Mouse (Mus musculus): ENCODE measurements around the gene Kat6b. TPM values are rescaled to one million over a fixed set of nuclear protein-coding genes. Genes with fewer than 3 reads are reported as not detected.

Gene Kat6b
- polyA plus RNA-seq, 1 experiment from 2014 or later, result 22.0 TPM

DNA sequence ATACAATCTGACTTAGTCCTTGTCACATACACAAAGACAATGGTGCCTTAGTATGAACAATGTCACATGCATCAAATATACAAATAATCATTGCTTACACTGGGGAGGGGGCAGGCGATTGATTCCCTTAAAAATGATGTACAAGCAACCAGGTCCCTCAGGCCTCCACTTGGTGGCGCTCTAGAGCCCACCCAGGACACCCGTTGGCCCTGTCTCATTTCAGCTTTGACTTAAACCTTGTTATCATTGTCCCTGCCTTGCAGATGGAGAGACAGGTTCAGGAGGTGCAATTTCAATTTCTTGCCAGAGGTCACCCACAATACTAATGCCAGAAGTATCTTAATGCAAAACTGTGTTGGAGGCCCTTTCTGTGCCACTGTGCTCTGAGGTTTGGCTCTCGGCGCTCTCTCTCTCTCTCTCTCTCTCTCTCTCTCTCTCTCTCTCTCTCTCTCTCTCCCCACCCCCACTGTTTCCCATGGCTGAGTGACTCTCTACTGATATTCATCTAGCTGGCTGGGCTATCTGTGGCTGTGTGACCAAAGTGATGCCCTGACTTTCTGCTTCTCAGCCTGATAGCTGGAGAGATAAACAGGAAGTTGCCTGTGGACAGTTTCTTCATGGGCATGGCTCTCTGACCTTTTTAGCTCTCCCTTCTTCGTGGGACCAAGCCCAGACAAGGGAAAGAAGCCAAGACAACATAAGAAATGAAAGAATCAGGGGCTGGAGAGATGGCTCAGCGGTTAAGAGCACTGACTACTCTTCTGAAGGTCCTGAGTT, 197.5 kb downstream of the Kat6b start:
- no peak overlapping the region for H3K4me3 ChIP-seq (ENCODE audit: low read length)
- H3K27ac ChIP-seq (ENCODE audit: low read depth, low read length), result no peak overlapping the region
- no peak overlapping the region for H3K9ac ChIP-seq (ENCODE audit: low read depth, low read length)
- no peak for ATAC-seq (ENCODE audit: low FRiP score, low TSS enrichment)
- 47% methylated on average over 7 of the region's 7 CpGs for WGBS
- H3K9me3 ChIP-seq (ENCODE audit: control insufficient read depth, low read length), result no peaks in the 10 kb centered on the region
- H3K27me3 ChIP-seq (ENCODE audit: control insufficient read depth, insufficient read depth, low read length), result no peaks in the 10 kb centered on the region
- peaks cover 16% of the 10 kb centered on the region for H3K4me1 ChIP-seq (ENCODE audit: control insufficient read depth, insufficient read depth, low read length)
- no peaks in the 10 kb centered on the region for H3K36me3 ChIP-seq (ENCODE audit: control insufficient read depth, insufficient read depth, low read length)
- H3K4me2 ChIP-seq (replicated peaks; ENCODE audit: low read depth, low read length), result no peak overlapping the region

DNA sequence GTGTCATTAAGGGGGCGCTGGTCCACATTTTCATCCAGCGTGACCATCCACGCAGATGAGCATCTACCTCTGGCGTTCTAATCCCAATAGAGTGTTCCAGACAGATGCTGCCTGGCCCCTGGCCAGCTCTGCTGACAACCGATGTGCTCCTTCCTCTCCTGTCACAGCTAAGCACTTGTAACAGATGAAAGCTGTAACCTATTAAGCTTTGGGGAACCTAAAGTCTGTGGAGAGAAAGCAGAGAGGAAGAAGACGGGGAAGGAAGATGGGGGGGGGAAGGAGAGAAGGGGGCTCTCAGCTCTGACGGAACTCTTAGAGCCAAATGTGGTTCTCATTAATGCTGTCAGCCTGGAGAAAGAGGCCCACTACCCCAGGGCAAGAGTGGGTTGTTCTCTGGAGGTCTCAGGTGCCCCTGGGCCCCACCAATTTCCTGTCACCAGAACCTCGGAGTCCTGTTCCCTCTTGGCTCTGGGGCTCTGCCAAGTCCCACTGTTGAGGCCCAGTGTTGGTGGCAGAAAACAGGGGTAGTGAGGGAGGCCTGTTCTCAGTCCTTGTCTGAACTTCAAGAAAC, 198.5 kb downstream of the Kat6b start:
- peaks cover 16% of the 10 kb centered on the region for H3K4me1 ChIP-seq (ENCODE audit: control insufficient read depth, insufficient read depth, low read length)
- H3K36me3 ChIP-seq (ENCODE audit: control insufficient read depth, insufficient read depth, low read length), result no peaks in the 10 kb centered on the region
- ATAC-seq (ENCODE audit: low FRiP score, low TSS enrichment), result peak; percentile 3; the same call in 1 of the 2 replicates
- no peaks in the 10 kb centered on the region for H3K9me3 ChIP-seq (ENCODE audit: control insufficient read depth, low read length)
- no peak overlapping the region for H3K4me3 ChIP-seq (ENCODE audit: low read length)
- H3K27me3 ChIP-seq (ENCODE audit: control insufficient read depth, insufficient read depth, low read length), result no peaks in the 10 kb centered on the region
- no peak overlapping the region for H3K4me2 ChIP-seq (replicated peaks; ENCODE audit: low read depth, low read length)
- no peak overlapping the region for H3K9ac ChIP-seq (ENCODE audit: low read depth, low read length)
- WGBS, result 31% methylated on average over 8 of the region's 8 CpGs
- no peak overlapping the region for H3K27ac ChIP-seq (ENCODE audit: low read depth, low read length)

- Histone ChIP-seq H3K27ac (ENCODE audit: low read depth, low read length) (no peak overlapping the region), H3K4me2 (replicated peaks; ENCODE audit: low read depth, low read length) (peak overlapping the region; percentile 39), H3K4me3 (ENCODE audit: low read length) (no peak overlapping the region), H3K36me3 (ENCODE audit: control insufficient read depth, insufficient read depth, low read length) (no peaks in the 10 kb centered on the region), H3K9ac (ENCODE audit: low read depth, low read length) (no peak overlapping the region), H3K27me3 (ENCODE audit: control insufficient read depth, insufficient read depth, low read length) (0 out of 2 replicates have a peak, but pooled peaks cover 3% of the 10 kb centered on the region), H3K4me1 (ENCODE audit: control insufficient read depth, insufficient read depth, low read length) (peaks cover 26% of the 10 kb centered on the region), H3K9me3 (ENCODE audit: control insufficient read depth, low read length) (no peaks in the 10 kb centered on the region)
- 2% methylated on average over 9 of the region's 9 CpGs for WGBS
- ATAC-seq (ENCODE audit: low FRiP score, low TSS enrichment), result peak; percentile 68; the same call in 1 of the 2 replicates
Observed at GRCm38 (mm10) chr14:21682681-21683129, 201.5 kb downstream of the Kat6b start.

GRCm38 (mm10) chr14:21683834-21684233, 202.6 kb downstream of the Kat6b start:
- Histone ChIP-seq H3K4me3 (ENCODE audit: low read length) (no peak overlapping the region), H3K36me3 (ENCODE audit: control insufficient read depth, insufficient read depth, low read length) (no peaks in the 10 kb centered on the region), H3K4me2 (replicated peaks; ENCODE audit: low read depth, low read length) (no peak overlapping the region), H3K4me1 (ENCODE audit: control insufficient read depth, insufficient read depth, low read length) (peaks cover 26% of the 10 kb centered on the region), H3K9me3 (ENCODE audit: control insufficient read depth, low read length) (no peaks in the 10 kb centered on the region), H3K27ac (ENCODE audit: low read depth, low read length) (no peak overlapping the region), H3K27me3 (ENCODE audit: control insufficient read depth, insufficient read depth, low read length) (0 out of 2 replicates have a peak, but pooled peaks cover 3% of the 10 kb centered on the region), H3K9ac (ENCODE audit: low read depth, low read length) (no peak overlapping the region)
- 83% methylated on average over 4 of the region's 4 CpGs for WGBS
- no peak for ATAC-seq (ENCODE audit: low FRiP score, low TSS enrichment)

DNA sequence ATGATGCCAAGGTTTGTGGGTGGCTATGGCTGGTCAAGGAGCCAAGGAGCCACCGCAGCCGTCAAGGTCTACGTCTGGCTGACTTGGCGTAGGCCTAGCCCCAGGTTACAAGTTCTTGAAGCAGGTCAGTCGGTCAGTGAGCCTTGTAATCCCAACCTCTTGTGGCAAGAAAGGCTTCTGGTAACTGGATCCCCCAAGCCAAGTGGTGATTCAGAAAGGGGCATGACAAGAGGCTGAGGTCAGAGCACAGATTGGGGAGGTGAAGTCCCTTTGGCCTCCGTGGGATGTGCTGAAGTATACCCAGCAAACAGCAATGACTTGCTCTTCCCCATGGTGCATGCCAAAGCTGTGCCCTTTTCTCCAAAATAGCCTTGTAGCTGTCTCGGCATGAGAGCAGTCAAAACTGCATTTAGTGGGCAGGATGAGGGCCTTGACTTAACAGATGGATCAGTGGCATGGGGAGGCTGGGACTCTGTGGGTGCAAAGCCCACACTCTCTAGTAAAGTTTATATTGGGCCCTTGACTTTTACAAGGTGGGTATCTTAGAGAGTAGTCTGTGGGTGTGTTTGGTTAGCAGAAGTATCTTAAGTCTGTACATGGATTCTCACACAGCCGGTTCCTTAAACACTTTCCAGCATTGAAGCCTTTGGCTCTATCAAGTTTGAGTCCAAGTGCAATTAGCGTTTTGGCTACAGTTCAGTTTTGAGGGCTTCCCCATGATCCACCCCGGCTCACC, 204.3 kb downstream of the Kat6b start:
- Histone ChIP-seq H3K4me3 (ENCODE audit: low read length) (no peak overlapping the region), H3K9ac (ENCODE audit: low read depth, low read length) (no peak overlapping the region), H3K9me3 (ENCODE audit: control insufficient read depth, low read length) (no peaks in the 10 kb centered on the region), H3K4me2 (replicated peaks; ENCODE audit: low read depth, low read length) (no peak overlapping the region), H3K27me3 (ENCODE audit: control insufficient read depth, insufficient read depth, low read length) (0 out of 2 replicates have a peak, but pooled peaks cover 3% of the 10 kb centered on the region), H3K27ac (ENCODE audit: low read depth, low read length) (no peak overlapping the region), H3K36me3 (ENCODE audit: control insufficient read depth, insufficient read depth, low read length) (no peaks in the 10 kb centered on the region), H3K4me1 (ENCODE audit: control insufficient read depth, insufficient read depth, low read length) (peaks cover 16% of the 10 kb centered on the region)
- WGBS, result 74% methylated on average over 10 of the region's 10 CpGs
- ATAC-seq (ENCODE audit: low FRiP score, low TSS enrichment), result no peak

DNA sequence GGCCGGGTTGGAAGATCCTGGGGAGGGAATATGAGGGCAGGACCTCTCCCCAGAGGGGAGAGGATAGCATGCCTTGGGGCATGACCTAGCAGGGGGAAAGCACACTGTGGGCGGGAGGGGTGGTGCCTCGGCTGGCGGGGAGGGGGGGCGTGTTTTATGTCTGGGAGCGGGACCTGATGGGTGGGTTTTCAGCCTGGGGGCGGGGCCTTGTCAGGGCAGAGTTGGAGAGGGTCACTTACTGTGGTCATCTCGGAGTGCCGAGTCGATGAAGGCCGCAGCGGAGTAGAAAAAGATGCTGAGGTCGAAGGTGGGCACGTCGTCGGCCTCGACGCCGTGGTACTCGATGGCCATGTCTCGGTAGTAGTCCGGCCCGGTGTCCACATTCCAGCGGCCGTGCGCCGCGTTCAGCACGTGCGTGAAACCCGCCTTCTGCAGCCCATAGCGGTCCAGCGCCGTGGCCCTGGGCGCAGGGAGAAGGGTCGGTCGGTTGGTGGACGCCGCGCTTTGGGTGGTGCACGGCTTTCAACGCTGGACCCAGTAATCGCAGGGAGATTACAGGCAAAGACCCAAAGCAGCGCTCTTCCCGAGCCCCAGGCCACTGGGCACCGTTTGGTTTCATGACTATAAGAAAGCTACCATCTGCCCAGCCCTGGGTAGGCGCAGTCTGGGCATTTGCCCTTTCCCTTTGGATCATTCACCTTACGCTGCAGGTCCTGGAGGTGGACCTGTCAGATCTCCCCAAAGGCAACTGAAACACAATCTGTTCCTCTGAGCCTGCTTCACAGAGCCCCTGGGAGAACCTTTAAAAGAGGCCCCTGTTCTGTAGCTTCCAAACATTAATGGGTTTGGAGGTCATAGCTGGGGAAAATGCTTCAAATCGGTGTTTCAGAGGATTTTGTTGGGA, 205.4 kb downstream of the Kat6b start:
- H3K27me3 ChIP-seq (ENCODE audit: control insufficient read depth, insufficient read depth, low read length), result 0 out of 2 replicates have a peak, but pooled peaks cover 3% of the 10 kb centered on the region
- H3K36me3 ChIP-seq (ENCODE audit: control insufficient read depth, insufficient read depth, low read length), result no peaks in the 10 kb centered on the region
- 10% methylated on average over 48 of the region's 49 CpGs for WGBS
- peaks cover 16% of the 10 kb centered on the region for H3K4me1 ChIP-seq (ENCODE audit: control insufficient read depth, insufficient read depth, low read length)
- no peaks in the 10 kb centered on the region for H3K9me3 ChIP-seq (ENCODE audit: control insufficient read depth, low read length)
- H3K27ac ChIP-seq (ENCODE audit: low read depth, low read length), result no peak overlapping the region
- peak overlapping the region; percentile 28 for H3K9ac ChIP-seq (ENCODE audit: low read depth, low read length)
- H3K4me2 ChIP-seq (replicated peaks; ENCODE audit: low read depth, low read length), result peak overlapping the region; percentile 65
- ATAC-seq (ENCODE audit: low FRiP score, low TSS enrichment), result peak; percentile 58
- peak overlapping the region; percentile 39 for H3K4me3 ChIP-seq (ENCODE audit: low read length)

GRCm38 (mm10) chr14:21691070-21691469, 209.8 kb downstream of the Kat6b start:
- WGBS, result 77% methylated on average over 3 of the region's 3 CpGs
- Histone ChIP-seq H3K4me3 (ENCODE audit: low read length) (no peak overlapping the region), H3K36me3 (ENCODE audit: control insufficient read depth, insufficient read depth, low read length) (no peaks in the 10 kb centered on the region), H3K9ac (ENCODE audit: low read depth, low read length) (no peak overlapping the region), H3K4me1 (ENCODE audit: control insufficient read depth, insufficient read depth, low read length) (peaks cover 7% of the 10 kb centered on the region; the same call in 1 of the 2 replicates), H3K27ac (ENCODE audit: low read depth, low read length) (no peak overlapping the region), H3K4me2 (replicated peaks; ENCODE audit: low read depth, low read length) (no peak overlapping the region), H3K9me3 (ENCODE audit: control insufficient read depth, low read length) (peaks cover 5% of the 10 kb centered on the region), H3K27me3 (ENCODE audit: control insufficient read depth, insufficient read depth, low read length) (0 out of 2 replicates have a peak, but pooled peaks cover 3% of the 10 kb centered on the region)
- ATAC-seq (ENCODE audit: low FRiP score, low TSS enrichment), result no peak

- no peaks in the 10 kb centered on the region for H3K36me3 ChIP-seq (ENCODE audit: control insufficient read depth, insufficient read depth, low read length)
- H3K4me1 ChIP-seq (ENCODE audit: control insufficient read depth, insufficient read depth, low read length), result no peaks in the 10 kb centered on the region
- WGBS, result 70% methylated on average over 6 of the region's 6 CpGs
- peaks cover 5% of the 10 kb centered on the region for H3K9me3 ChIP-seq (ENCODE audit: control insufficient read depth, low read length)
- no peak overlapping the region for H3K4me2 ChIP-seq (replicated peaks; ENCODE audit: low read depth, low read length)
- H3K4me3 ChIP-seq (ENCODE audit: low read length), result no peak overlapping the region
- no peak for ATAC-seq (ENCODE audit: low FRiP score, low TSS enrichment)
- no peaks in the 10 kb centered on the region for H3K27me3 ChIP-seq (ENCODE audit: control insufficient read depth, insufficient read depth, low read length)
- no peak overlapping the region for H3K9ac ChIP-seq (ENCODE audit: low read depth, low read length)
- no peak overlapping the region for H3K27ac ChIP-seq (ENCODE audit: low read depth, low read length)
Observed at GRCm38 (mm10) chr14:21695020-21695419, 213.8 kb downstream of the Kat6b start.

Data from kidney, embryonic 14.5 days (tissue).